ENCODE assay signal across 8 mouse cellular contexts in the genomic region with DNA sequence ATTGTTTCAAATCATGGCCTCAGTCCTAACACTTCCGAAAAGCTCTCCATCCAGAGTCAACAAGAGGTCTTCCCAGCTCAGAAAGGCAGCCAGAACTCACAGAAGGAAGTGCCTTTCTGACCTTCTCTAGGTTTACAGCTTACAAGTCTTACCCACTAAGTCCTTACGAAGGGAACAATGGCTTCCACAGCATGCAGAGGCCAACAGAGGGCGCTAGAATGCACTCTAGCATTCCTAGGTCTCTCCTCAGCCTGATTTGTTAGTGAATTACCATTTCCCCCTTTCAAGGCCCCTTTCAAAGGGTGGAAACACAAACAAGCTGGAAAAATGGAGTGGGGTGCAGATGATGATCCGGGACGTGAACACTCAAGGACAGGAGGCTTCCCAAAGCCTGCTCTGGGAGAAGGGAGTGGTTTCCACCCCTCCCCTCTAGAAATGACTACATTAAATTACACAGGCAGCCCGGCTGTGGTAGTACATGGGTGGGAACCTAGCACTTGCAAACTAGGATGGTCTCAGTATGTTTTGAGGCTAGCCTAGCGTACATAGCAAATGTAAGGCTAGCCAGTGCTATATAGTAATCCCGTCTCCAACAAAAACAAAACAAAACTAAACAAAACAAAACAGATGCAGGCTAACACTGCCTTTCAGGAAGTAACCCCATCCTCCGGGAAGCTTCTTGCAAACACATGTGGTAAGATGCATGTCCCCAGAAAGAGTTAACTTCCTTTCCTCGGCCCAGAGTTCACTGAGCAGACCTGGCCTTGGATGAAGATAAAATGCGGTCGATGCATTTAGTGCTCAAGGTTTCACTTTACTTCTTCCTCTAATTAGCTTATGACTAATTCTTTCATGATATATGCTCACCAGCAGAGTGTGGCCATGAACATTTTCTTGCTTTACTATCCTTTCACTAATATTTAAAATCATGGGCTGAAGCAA. TPM values are rescaled to one million over a fixed set of nuclear protein-coding genes. Genes with fewer than 3 reads are reported as not detected.
A peak's percentile ranks its signal among the peaks of the same experiment; 100 is the strongest.
DNase-seq lines count a peak whose midpoint lies in the region; ATAC-seq lines count a peak whose summit lies in the region.

No protein-coding gene starts in this region.

- WGBS in hindbrain, embryonic 15.5 days = 34% methylated on average over 12 of the region's 12 CpGs

- H3K36me3 ChIP-seq in hindbrain, embryonic 15.5 days = 0 out of 2 replicates have a peak, but pooled peaks cover 2% of the 10 kb centered on the region
- peaks cover 6% of the 10 kb centered on the region for H3K36me3 ChIP-seq in megakaryocyte, embryonic 14.5 days (replicated peaks; ENCODE audit: low read length)

- H3K27ac ChIP-seq in hindbrain, embryonic 15.5 days (replicated peaks) = peak overlapping the region; percentile 79

- H3K9me3 ChIP-seq in hindbrain, embryonic 15.5 days = no peaks in the 10 kb centered on the region
- H3K9me3 ChIP-seq in megakaryocyte, embryonic 14.5 days = no peaks in the 10 kb centered on the region

- ATAC-seq in cerebellum, adult (ENCODE audit: insufficient number of reproducible peaks, low FRiP score, low TSS enrichment) = no peak
- peak; percentile 27; the same call in 1 of the 2 replicates for ATAC-seq in hindbrain, embryonic 15.5 days (ENCODE audit: low FRiP score, low read depth)

- peak overlapping the region; percentile 12; the same call in 1 of the 2 replicates for H3K4me3 ChIP-seq in hindbrain, embryonic 15.5 days
- H3K4me3 ChIP-seq in megakaryocyte, embryonic 14.5 days (replicated peaks) = peak overlapping the region; percentile 90

- peaks cover 73% of the 10 kb centered on the region for H3K4me1 ChIP-seq in hindbrain, embryonic 15.5 days (replicated peaks)
- peaks cover 55% of the 10 kb centered on the region for H3K4me1 ChIP-seq in megakaryocyte, embryonic 14.5 days

- intact Hi-C loops in left cerebral cortex, postnatal 10 days (cut with DNase I) = loop anchor here (10.0 kb wide), 1 partner anchor 173 kb away; no protein-coding TSS in a partner anchor

- peak; percentile 21 for DNase-seq in cerebellum, adult 11 months
- DNase-seq in cerebellum, postnatal 36 days = peak; percentile 45 to 63
- peak; percentile 39 to 65 for DNase-seq in frontal cortex, postnatal 36 days (ENCODE audit: low spot score in 2 of 2)
- DNase-seq in left cerebral cortex, postnatal 10 days (ENCODE audit: extremely low spot score in 1 of 2, low spot score in 2 of 2) = peak; percentile 65 to 83
- peak; percentile 70 for DNase-seq in right cerebral cortex, postnatal 14 days

- peak overlapping the region; percentile 40 for H3K4me2 ChIP-seq in hindbrain, embryonic 15.5 days

- no peaks in the 10 kb centered on the region for H3K27me3 ChIP-seq in hindbrain, embryonic 15.5 days
- no peaks in the 10 kb centered on the region for H3K27me3 ChIP-seq in megakaryocyte, embryonic 14.5 days (replicated peaks)

- no peak overlapping the region; the same call in 1 of the 2 replicates for H3K9ac ChIP-seq in hindbrain, embryonic 15.5 days

RNA-seq across cellular contexts. Expression of a gene that starts 6.8 kb away (rescaled TPM):
- 120 and 122 TPM in 2 replicates for polyA plus RNA-seq in hindbrain, embryonic 15.5 days (2015; fragmentation: Nextera tagmentation; extraction: Ambion mirVana)
- 10 to 100 TPM; 69.4 to 72.6 TPM for total RNA-seq in left cerebral cortex, postnatal 10 days (2021)
- 12.7 and 20.4 TPM in 2 replicates for polyA plus RNA-seq in megakaryocyte, embryonic 14.5 days (2012; ENCODE audit: insufficient read depth, low replicate concordance)

Comparison
In these comparisons a context has a peak if more than half of its experiments do, and no peak if none do; other contexts are left out.
1. DNase-seq: peak in every context shown above with its lines; median percentile 74 in left cerebral cortex, postnatal 10 days; 70 in right cerebral cortex, postnatal 14 days; 54 in cerebellum, postnatal 36 days; 52 in frontal cortex, postnatal 36 days; 21 in cerebellum, adult 11 months.